Mouse (Mus musculus): Measurements from ENCODE around the gene Slc44a2.

DNA sequence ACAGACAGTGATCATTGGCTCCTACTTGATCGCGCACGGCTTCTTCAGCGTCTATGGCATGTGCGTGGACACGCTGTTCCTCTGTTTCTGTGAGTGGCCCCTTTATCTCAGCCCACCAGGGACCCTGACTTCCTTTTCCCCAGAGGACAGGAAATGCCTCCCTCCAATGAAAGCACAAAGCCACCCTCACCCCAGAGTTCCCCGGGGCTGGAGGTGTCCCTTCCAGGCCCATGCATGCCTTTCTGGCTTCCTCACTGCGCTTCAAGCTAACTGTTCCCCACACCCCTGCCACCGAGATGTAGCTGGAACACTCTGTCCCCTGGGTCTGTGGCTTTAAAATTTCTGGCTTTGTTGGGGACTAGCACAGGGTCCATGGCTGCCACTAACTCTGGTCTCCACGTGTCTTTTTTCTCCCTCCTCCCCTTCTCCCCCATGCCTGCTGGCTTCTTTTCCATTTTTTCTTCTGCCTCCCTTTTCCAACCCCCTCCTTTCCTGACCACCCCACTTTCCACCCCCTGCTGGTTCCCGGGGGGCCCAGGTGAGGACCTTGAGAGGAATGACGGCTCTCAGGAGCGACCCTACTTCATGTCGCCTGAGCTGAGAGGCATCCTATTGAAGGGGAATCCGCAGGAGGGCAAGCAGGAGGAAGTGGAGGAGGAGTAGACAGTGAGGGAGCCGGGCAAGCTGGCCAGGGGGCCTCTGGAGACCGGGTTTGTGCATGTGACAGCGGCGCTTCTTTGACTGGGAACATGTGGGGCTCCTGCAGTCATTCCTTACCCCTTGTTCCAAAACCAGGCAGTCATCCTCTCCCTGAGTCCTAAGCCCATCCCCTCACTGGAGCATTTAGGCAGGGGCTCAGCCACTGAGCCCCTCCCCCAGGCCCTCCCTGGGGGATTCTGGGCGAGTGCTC, 32.2 kb downstream of the Slc44a2 start:
- TF ChIP-seq CTCF (IDR thresholded peaks at IDR 0.05; ENCODE audit: low read depth, low read length) = no peak
- no peak for TF ChIP-seq POLR2A (IDR thresholded peaks at IDR 0.05; ENCODE audit: borderline replicate concordance, low read depth, low read length)

Data from bone marrow macrophage, adult 2 months (primary cell).